Mouse (Mus musculus) embryo, embryonic 11.5 days (tissue): Measurements from ENCODE around the gene Gm9837.

Experiments
- DNase-seq: peaks from one replicate; pipeline ENCODE4 v3.0.0-alpha.2; 2012; ENCODE audit warnings: low read depth, low spot score

The Gm9837 gene

GRCm38 (mm10) chr11:53469968-53470695 lies at the start of gene Gm9837:
Gm9837 (minus strand) TSS chr11:53470479.
- peak; percentile 88 for DNase-seq

GRCm38 (mm10) chr11:53519207-53520121 lies 49.2 kb upstream of the Gm9837 start, which contains the start of gene Sept8:
Sept8 (plus strand) TSS chr11:53519257.
- DNase-seq: no peak

GRCm38 (mm10) chr11:53518759-53519158 lies 48.5 kb upstream of the Gm9837 start:
- no peak for DNase-seq

- DNase-seq: no peak
Observed at GRCm38 (mm10) chr11:53516775-53517627, 46.7 kb upstream of the Gm9837 start.

- DNase-seq: no peak
Observed at GRCm38 (mm10) chr11:53510351-53510750, 40.1 kb upstream of the Gm9837 start.

- DNase-seq: no peak
Observed at GRCm38 (mm10) chr11:53508591-53508990, 38.3 kb upstream of the Gm9837 start.

GRCm38 (mm10) chr11:53508152-53508551 lies 37.9 kb upstream of the Gm9837 start:
- no peak for DNase-seq

- DNase-seq: no peak
Observed at GRCm38 (mm10) chr11:53507098-53507805, 37.0 kb upstream of the Gm9837 start.

GRCm38 (mm10) chr11:53505026-53505663 lies 34.9 kb upstream of the Gm9837 start:
- DNase-seq: no peak

- no peak for DNase-seq
Observed at GRCm38 (mm10) chr11:53504376-53504775, 34.1 kb upstream of the Gm9837 start.

- DNase-seq: no peak
Observed at GRCm38 (mm10) chr11:53503738-53504137, 33.5 kb upstream of the Gm9837 start.

GRCm38 (mm10) chr11:53502039-53502765 lies 31.9 kb upstream of the Gm9837 start:
- no peak for DNase-seq

GRCm38 (mm10) chr11:53500569-53500968 lies 30.3 kb upstream of the Gm9837 start:
- DNase-seq: no peak

GRCm38 (mm10) chr11:53496946-53497345 lies 26.7 kb upstream of the Gm9837 start:
- no peak for DNase-seq

- no peak for DNase-seq
Observed at GRCm38 (mm10) chr11:53495417-53495816, 25.1 kb upstream of the Gm9837 start.

GRCm38 (mm10) chr11:53493243-53493955 lies 23.1 kb upstream of the Gm9837 start:
- no peak for DNase-seq

- no peak for DNase-seq
Observed at GRCm38 (mm10) chr11:53491954-53492401, 21.7 kb upstream of the Gm9837 start.

- DNase-seq: no peak
Observed at GRCm38 (mm10) chr11:53489421-53489820, 19.1 kb upstream of the Gm9837 start.

GRCm38 (mm10) chr11:53489007-53489406 lies 18.7 kb upstream of the Gm9837 start:
- DNase-seq: no peak
